Mouse (Mus musculus): Measurements from ENCODE around the gene Gzmd.

Gzmd gene

GRCm38 (mm10) chr14:56085167-56085566, 47.2 kb downstream of the Gzmd start, which contains the start of gene Mcpt8:
Gene Mcpt8, minus strand, starts transcription at chr14:56085273.
- DNase-seq (ENCODE audit: low read depth, low spot score), result no peak

- no peak for DNase-seq (ENCODE audit: low read depth, low spot score)
Observed at GRCm38 (mm10) chr14:56082016-56082415, 50.4 kb downstream of the Gzmd start.
